Mouse (Mus musculus): Measurements from ENCODE around the gene Oprl1.

Gene Oprl1

GRCm38 (mm10) chr2:181692304-181692703 lies 22.5 kb upstream of the Oprl1 start:
- DNase-seq (ENCODE audit: low read depth, low spot score) = no peak

GRCm38 (mm10) chr2:181693339-181694280 lies 21.2 kb upstream of the Oprl1 start, which contains the start of gene Rgs19:
Rgs19 (minus strand) TSS chr2:181693977.
- DNase-seq (ENCODE audit: low read depth, low spot score) = no peak

GRCm38 (mm10) chr2:181694581-181694980 lies 20.2 kb upstream of the Oprl1 start:
- DNase-seq (ENCODE audit: low read depth, low spot score) = no peak

DNA sequence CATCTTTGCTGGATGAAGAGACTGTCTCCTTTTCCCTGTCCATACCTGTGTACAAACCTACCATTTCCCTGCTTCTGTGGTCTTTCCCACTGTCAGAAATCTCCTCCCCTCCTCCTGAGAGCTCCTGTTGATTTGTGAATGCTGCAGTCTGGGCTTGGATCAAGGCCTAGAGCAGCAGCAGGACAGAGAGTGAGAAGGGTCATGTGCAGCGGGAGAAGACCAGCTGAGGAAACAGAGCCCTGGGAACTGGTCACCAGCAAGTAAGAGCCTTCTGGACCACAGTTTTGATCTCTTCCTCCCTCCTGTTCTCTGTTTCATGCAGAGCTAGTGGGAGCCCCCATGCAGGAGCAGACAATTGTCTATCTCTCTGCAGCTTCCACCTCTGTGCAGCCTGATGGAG lies 19.0 kb upstream of the Oprl1 start:
- no peak for DNase-seq (ENCODE audit: low read depth, low spot score)

- DNase-seq (ENCODE audit: low read depth, low spot score) = no peak
Measured at GRCm38 (mm10) chr2:181696801-181697420, 17.9 kb upstream of the Oprl1 start.

GRCm38 (mm10) chr2:181698241-181698640 lies 16.6 kb upstream of the Oprl1 start, which contains the start of gene Lkaaear1:
Lkaaear1 (minus strand) TSS chr2:181698442.
- DNase-seq (ENCODE audit: low read depth, low spot score) = no peak

GRCm38 (mm10) chr2:181706668-181707067 lies 8.1 kb upstream of the Oprl1 start:
- no peak for DNase-seq (ENCODE audit: low read depth, low spot score)

- DNase-seq (ENCODE audit: low read depth, low spot score) = no peak
Measured at GRCm38 (mm10) chr2:181713749-181714148, 1.1 kb upstream of the Oprl1 start.

DNA sequence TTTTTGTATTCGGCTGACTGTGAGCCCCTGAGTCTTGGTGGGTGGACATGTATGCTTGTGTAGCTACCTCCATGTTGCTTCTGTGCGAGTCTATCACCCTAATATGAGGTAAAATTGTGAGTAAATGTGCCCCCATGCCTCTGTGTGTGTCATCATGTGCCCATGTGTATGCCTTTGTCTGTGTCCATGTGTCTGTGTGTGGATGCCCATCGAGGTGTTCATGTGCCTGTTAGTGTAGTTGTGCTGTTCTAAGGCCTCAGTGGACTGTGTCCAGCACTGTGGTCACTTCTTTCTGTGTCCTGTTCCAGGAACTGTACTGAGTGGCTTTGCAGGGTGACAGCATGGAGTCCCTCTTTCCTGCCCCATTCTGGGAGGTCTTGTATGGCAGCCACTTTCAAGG lies 566 bp downstream of the Oprl1 start:
- no peak for DNase-seq (ENCODE audit: low read depth, low spot score)

DNA sequence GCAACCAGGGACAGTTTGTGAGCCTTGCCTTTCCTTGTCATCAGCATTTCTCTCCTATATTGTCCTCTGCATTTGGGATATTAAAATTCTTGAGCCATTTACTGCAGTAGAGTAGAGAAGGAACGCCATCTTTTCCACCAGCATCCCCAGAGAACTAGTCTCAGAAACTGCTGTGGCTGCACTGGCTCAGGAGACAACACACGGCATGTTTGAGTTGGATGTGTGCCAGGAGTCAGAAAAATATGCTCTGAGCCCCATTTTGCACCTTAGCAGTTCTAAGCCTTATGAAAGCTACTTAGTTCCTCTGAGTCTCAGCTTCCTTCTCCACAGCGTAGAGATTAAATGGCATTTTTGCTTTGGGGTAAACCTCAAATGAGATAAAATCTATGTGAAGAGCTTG lies 2.2 kb downstream of the Oprl1 start:
- no peak for DNase-seq (ENCODE audit: low read depth, low spot score)

GRCm38 (mm10) chr2:181720061-181720460 lies 5.2 kb downstream of the Oprl1 start:
- no peak for DNase-seq (ENCODE audit: low read depth, low spot score)

DNA sequence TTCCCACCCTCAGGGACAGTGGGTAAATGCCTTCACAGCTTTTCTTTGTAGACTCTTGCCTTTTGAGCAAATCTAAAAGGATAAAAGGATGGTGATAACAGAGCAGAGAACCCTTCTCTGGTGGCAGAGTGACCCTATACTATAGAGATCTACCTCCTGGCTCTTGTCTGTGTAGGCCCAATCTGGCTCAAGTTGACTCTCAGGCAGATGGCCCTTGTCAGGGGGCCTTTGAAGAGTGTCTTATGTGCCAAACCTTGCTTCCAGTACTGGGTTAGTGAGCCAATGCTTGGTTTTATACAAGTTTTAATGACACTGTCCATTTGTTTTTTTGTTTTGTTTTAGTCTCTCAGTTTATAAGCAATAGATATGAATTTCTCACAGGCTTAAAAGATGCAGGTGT lies 6.4 kb downstream of the Oprl1 start:
- DNase-seq (ENCODE audit: low read depth, low spot score) = no peak

- DNase-seq (ENCODE audit: low read depth, low spot score) = no peak
Measured at GRCm38 (mm10) chr2:181722213-181722612, 7.4 kb downstream of the Oprl1 start.

- no peak for DNase-seq (ENCODE audit: low read depth, low spot score)
Measured at GRCm38 (mm10) chr2:181727659-181728262, 12.9 kb downstream of the Oprl1 start.

DNA sequence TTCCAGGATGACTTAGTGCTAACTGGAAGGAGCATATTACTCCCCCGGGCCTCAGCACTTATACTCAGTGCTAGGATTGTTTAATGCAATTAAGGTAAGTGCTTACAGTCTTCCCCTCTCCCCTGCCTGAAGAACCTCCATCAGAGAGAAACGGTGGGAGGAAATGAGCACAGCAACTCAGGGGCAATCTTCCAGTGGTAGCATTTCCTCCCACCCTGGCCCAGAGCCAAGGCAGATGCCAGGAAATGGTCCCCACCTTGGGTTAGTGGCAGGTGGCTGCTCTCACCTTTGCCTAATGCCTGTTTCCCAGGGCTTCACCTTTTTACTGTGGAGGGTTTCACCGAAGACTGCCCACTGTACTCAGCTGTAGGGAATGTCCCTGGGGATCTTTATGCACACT lies 15.2 kb downstream of the Oprl1 start:
- DNase-seq (ENCODE audit: low read depth, low spot score) = no peak

DNA sequence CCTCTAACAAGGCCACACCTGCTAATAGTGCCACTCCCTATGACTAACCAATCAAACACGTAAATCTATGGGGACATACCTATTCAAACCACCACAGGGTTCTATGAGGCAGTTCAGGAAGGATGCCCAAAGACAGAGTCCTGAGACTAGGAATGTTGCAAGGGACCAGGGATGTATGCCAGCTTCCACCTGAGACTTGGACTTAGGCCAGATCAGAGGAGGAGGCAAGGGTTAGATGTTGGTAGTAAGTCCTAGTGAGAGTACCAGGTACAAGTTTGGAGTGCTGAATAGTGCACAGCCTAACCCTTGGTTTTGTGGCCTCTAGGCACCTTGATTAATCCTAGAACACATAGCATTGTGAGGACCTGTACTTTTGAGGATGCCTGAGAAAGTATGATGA lies 37.8 kb downstream of the Oprl1 start:
- DNase-seq (ENCODE audit: low read depth, low spot score) = no peak

- DNase-seq (ENCODE audit: low read depth, low spot score) = no peak
Measured at GRCm38 (mm10) chr2:181758147-181758725, 43.4 kb downstream of the Oprl1 start.

GRCm38 (mm10) chr2:181759041-181759440 lies 44.2 kb downstream of the Oprl1 start:
- DNase-seq (ENCODE audit: low read depth, low spot score) = no peak

DNA sequence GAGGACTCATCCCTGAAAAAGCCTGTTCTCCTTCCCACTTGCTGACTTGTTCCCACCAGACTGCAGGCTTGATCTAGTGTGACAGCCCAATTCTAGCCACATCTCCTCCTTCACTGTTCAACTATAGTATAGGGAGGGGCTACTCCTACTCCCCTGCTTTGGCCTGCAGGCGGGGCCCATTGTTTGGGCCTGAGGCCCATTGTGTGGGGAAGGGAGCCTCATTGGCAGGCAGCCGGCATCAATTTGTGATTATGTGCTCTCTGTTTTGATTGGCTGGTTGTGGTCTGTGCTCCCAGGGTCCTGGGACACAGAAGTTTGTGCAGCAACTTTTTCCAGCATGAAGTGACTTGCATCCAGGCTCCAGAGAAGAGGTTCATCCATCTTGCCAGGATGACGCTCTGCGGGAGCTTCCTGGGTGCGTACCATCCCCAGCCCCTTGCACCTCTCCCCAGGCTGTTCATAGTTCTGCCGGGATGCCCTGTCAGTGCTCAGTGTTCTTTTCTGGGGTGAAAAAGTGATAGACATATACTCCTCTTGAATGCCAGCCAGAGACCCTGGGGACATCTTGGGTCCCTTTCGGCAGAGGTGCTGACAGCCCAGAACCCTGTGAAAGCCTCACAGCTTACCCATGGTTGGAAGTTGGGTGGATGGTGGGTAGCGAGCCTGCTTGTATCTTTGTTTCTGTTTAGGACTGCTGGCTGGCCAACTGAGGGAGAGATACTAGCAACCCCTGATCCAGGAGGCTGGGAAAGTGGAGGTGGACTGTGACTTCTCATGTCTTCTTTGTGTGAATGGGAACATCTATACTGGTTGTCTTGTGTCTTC lies 48.4 kb downstream of the Oprl1 start, which contains the start of gene Myt1:
Gene Myt1, plus strand, starts transcription at position 327 of the 825 bp plus-strand sequence.
- no peak for DNase-seq (ENCODE audit: low read depth, low spot score)

GRCm38 (mm10) chr2:181763886-181764527 lies 49.2 kb downstream of the Oprl1 start:
- DNase-seq (ENCODE audit: low read depth, low spot score) = no peak

GRCm38 (mm10) chr2:181764600-181764999 lies 49.8 kb downstream of the Oprl1 start:
- DNase-seq (ENCODE audit: low read depth, low spot score) = no peak
